Mouse (Mus musculus) MEL (cell line): ENCODE data around the gene Gid4. TPM values are rescaled to one million over a fixed set of nuclear protein-coding genes. Genes with fewer than 3 reads are reported as not detected.

Experiments
- DNase-seq: peaks from one replicate; pipeline ENCODE4 v3.0.0; 2011; ENCODE audit warnings: low read depth, low spot score
- H3K27ac ChIP-seq: 2 replicates; pipeline ENCODE4 v1.5.1; 2012; ENCODE audit warnings: low read depth, mild to moderate bottlenecking, control low read depth, low read length, moderate library complexity; ENCODE audit not compliant: control insufficient read depth
- H3K27me3 ChIP-seq, 2 experiments: fragments of 150-350 bp in 1 of 2; sonication (generic) in 1 of 2; 2 replicates each; pipeline ENCODE4 v1.6.1; 2012; ENCODE audit warnings: low read length in 2 of 2, mild to moderate bottlenecking in 2 of 2, improper control_type of control experiment in 1 of 2, moderate library complexity in 1 of 2; ENCODE audit not compliant: insufficient read depth in 2 of 2, control insufficient read depth in 1 of 2
- H3K36me3 ChIP-seq, 2 experiments: 2 replicates each; pipeline ENCODE4 v1.6.1; 2012 to 2014; ENCODE audit warnings: low read length in 2 of 2, improper control_type of control experiment in 1 of 2, inconsistent platforms in 1 of 2, mild to moderate bottlenecking in 1 of 2; ENCODE audit not compliant: insufficient read depth in 2 of 2, control insufficient read depth in 1 of 2
- H3K4me1 ChIP-seq, 2 experiments: fragments of 150-350 bp in 1 of 2; sonication (generic) in 1 of 2; 2 replicates each; pipeline ENCODE4 v1.6.1; 2012; ENCODE audit warnings: low read length in 2 of 2, improper control_type of control experiment in 1 of 2, mild to moderate bottlenecking in 1 of 2; ENCODE audit not compliant: insufficient read depth in 2 of 2, control insufficient read depth in 1 of 2
- H3K4me3 ChIP-seq, 2 experiments: fragments of 150-350 bp in 1 of 2; sonication (generic) in 1 of 2; 2 replicates each; pipeline ENCODE4 v1.5.1; 2012; ENCODE audit warnings: low read depth in 2 of 2, low read length in 2 of 2, mild to moderate bottlenecking in 2 of 2, moderate library complexity in 2 of 2, control low read depth in 1 of 2, improper control_type of control experiment in 1 of 2; ENCODE audit not compliant: control insufficient read depth in 1 of 2, insufficient read depth in 1 of 2
- H3K79me2 ChIP-seq: 2 replicates; pipeline ENCODE4 v1.6.1; 2012; ENCODE audit warnings: mild to moderate bottlenecking, low read length, moderate library complexity; ENCODE audit not compliant: control insufficient read depth, poor library complexity, insufficient read depth
- H3K9ac ChIP-seq: 2 replicates; pipeline ENCODE4 v1.6.1; 2012; ENCODE audit warnings: low read depth, mild to moderate bottlenecking, control low read depth, low read length, moderate library complexity; ENCODE audit not compliant: control insufficient read depth, poor library complexity, severe bottlenecking
- H3K9me3 ChIP-seq: fragments of 150-350 bp; sonication (generic); replicated peaks from 2 replicates; pipeline ENCODE4 v1.6.1; 2012; ENCODE audit warnings: mild to moderate bottlenecking, low read length, improper control_type of control experiment, moderate library complexity; ENCODE audit not compliant: insufficient read depth
- CHD1 ChIP-seq: IDR thresholded peaks from 2 replicates; pipeline ENCODE4 v1.6.1; 2012; ENCODE audit warnings: low read depth, mild to moderate bottlenecking, inconsistent platforms, low read length, improper control_type of control experiment
- CHD2 ChIP-seq: IDR thresholded peaks from 2 replicates; pipeline ENCODE4 v1.6.1; 2011; ENCODE audit warnings: low read length, improper control_type of control experiment
- E2F4 ChIP-seq: IDR thresholded peaks from 2 replicates; pipeline ENCODE4 v1.6.1; 2011; ENCODE audit warnings: low read depth, low read length, improper control_type of control experiment, borderline replicate concordance
- ETS1 ChIP-seq: IDR thresholded peaks from 2 replicates; pipeline ENCODE4 v1.6.1; 2012; ENCODE audit warnings: low read depth, mild to moderate bottlenecking, inconsistent platforms, low read length, improper control_type of control experiment, moderate library complexity
- GABPA ChIP-seq: IDR thresholded peaks from 2 replicates; pipeline ENCODE4 v1.6.1; 2012; ENCODE audit warnings: low read depth, mild to moderate bottlenecking, inconsistent platforms, low read length, improper control_type of control experiment, moderate library complexity
- GATA1 ChIP-seq: IDR thresholded peaks from 2 replicates; pipeline ENCODE4 v1.6.1; 2011; ENCODE audit warnings: low read depth, low read length, improper control_type of control experiment
- JUND ChIP-seq: IDR thresholded peaks from 2 replicates; pipeline ENCODE4 v1.6.1; 2011; ENCODE audit warnings: low read depth, mild to moderate bottlenecking, improper control_type of control experiment, low read length
- MAFK ChIP-seq: IDR thresholded peaks from 2 replicates; pipeline ENCODE4 v1.6.1; 2011; ENCODE audit warnings: low read depth, mild to moderate bottlenecking, low read length, improper control_type of control experiment, borderline replicate concordance
- MYB ChIP-seq: IDR thresholded peaks from 2 replicates; pipeline ENCODE4 v1.6.1; 2011; ENCODE audit warnings: mild to moderate bottlenecking, low read depth, low read length, improper control_type of control experiment
- MYC ChIP-seq: IDR thresholded peaks from 2 replicates; pipeline ENCODE4 v1.6.1; 2011; ENCODE audit warnings: low read depth, mild to moderate bottlenecking, low read length, improper control_type of control experiment, moderate library complexity
- NELFE ChIP-seq: IDR thresholded peaks from 2 replicates; pipeline ENCODE4 v1.6.1; 2011; ENCODE audit warnings: low read depth, low read length, improper control_type of control experiment
- POLR2A ChIP-seq, 2 experiments: IDR thresholded peaks; 2 replicates each; pipeline ENCODE4 v1.6.1; 2011 to 2012; ENCODE audit warnings: low read length in 2 of 2, mild to moderate bottlenecking in 2 of 2, control low read depth in 1 of 2, improper control_type of control experiment in 1 of 2, low read depth in 1 of 2, moderate library complexity in 1 of 2; ENCODE audit not compliant: control insufficient read depth in 1 of 2, insufficient read depth in 1 of 2, poor library complexity in 1 of 2
- POLR2AphosphoS2 ChIP-seq: IDR thresholded peaks from 2 replicates; pipeline ENCODE4 v1.6.1; 2011; ENCODE audit warnings: low read length, improper control_type of control experiment
- RAD21 ChIP-seq: IDR thresholded peaks from 2 replicates; pipeline ENCODE4 v1.6.1; 2011; ENCODE audit warnings: mild to moderate bottlenecking, low read depth, low read length, improper control_type of control experiment
- RCOR1 ChIP-seq: IDR thresholded peaks from 2 replicates; pipeline ENCODE4 v1.6.1; 2012; ENCODE audit warnings: low read depth, mild to moderate bottlenecking, inconsistent platforms, low read length, improper control_type of control experiment
- SMC3 ChIP-seq: IDR thresholded peaks from 2 replicates; pipeline ENCODE4 v1.6.1; 2011; ENCODE audit warnings: low read depth, low read length, improper control_type of control experiment
- TAL1 ChIP-seq: IDR thresholded peaks from 2 replicates; pipeline ENCODE4 v1.6.1; 2012; ENCODE audit warnings: mild to moderate bottlenecking, inconsistent platforms, low read length, moderate library complexity, mixed read lengths
- TBP ChIP-seq: IDR thresholded peaks from 2 replicates; pipeline ENCODE4 v1.8.0; 2011; ENCODE audit warnings: low read depth, low read length, improper control_type of control experiment
- TCF12 ChIP-seq: IDR thresholded peaks from 2 replicates; pipeline ENCODE4 v1.6.1; 2014; ENCODE audit warnings: low read depth, mild to moderate bottlenecking, inconsistent platforms, low read length, improper control_type of control experiment, moderate library complexity
- USF2 ChIP-seq, 2 experiments: IDR thresholded peaks; 2 replicates each; pipeline ENCODE4 v1.6.1; 2011 to 2012; ENCODE audit warnings: improper control_type of control experiment in 2 of 2, low read length in 2 of 2, borderline replicate concordance in 1 of 2, inconsistent platforms in 1 of 2, low read depth in 1 of 2, mild to moderate bottlenecking in 1 of 2; ENCODE audit not compliant: insufficient read depth in 1 of 2
- ZC3H11A ChIP-seq: IDR thresholded peaks from 2 replicates; pipeline ENCODE4 v1.6.1; 2012; ENCODE audit warnings: low read depth, mild to moderate bottlenecking, inconsistent platforms, low read length, improper control_type of control experiment
- ZKSCAN1 ChIP-seq: IDR thresholded peaks from 2 replicates; pipeline ENCODE4 v1.6.1; 2012; ENCODE audit warnings: low read depth, mild to moderate bottlenecking, inconsistent platforms, low read length, improper control_type of control experiment, moderate library complexity
- polyA plus RNA-seq, 2 experiments: library from polyadenylated mRNA; stranded (reverse) in 1 of 2; unstranded in 1 of 2; fragments of >175 nt in 1 of 2; fragments of >200 nt in 1 of 2; gene quantifications; 2 replicates each; pipeline versions ENCODE4 v1.2.1 to v1.2.4; 2012; ENCODE audit warnings: low replicate concordance in 2 of 2, low read depth in 1 of 2; ENCODE audit not compliant: insufficient read length in 2 of 2, insufficient read depth in 1 of 2, missing spikeins in 1 of 2
- total RNA-seq: library from RNA; depleted of rRNA; stranded (reverse); fragments of 300-350 nt; gene quantifications from 2 replicates; pipeline ENCODE4 v1.2.3, GENCODE M21; 2012

Gid4 gene
- total and polyA plus RNA-seq, 3 experiments, result 25.3 to 114 (median 28.6) TPM

- DNase-seq, result no peak
- H3K36me3 ChIP-seq, result no peaks in the 10 kb centered on the region
- TF ChIP-seq MYC, result no peak
- TF ChIP-seq MYB, result no peak
- TF ChIP-seq POLR2AphosphoS2, result no peak
- TF ChIP-seq POLR2A (IDR thresholded peaks at IDR 0.05; ENCODE audit: control insufficient read depth in 1 of 2, insufficient read depth in 1 of 2, low read depth in 1 of 2, low read length in 2 of 2, poor library complexity in 1 of 2), result no peak
- no peak for TF ChIP-seq RAD21
- TF ChIP-seq MAFK, result no peak
- H3K4me3 ChIP-seq, result no peak overlapping the region
- no peaks in the 10 kb centered on the region for H3K79me2 ChIP-seq
- H3K27me3 ChIP-seq, result peaks cover 0 to 5% of the 10 kb centered on the region in 2 experiments; a peak in 3 of 4 replicates
- H3K4me1 ChIP-seq, result no peaks in the 10 kb centered on the region
- no peak overlapping the region for H3K9ac ChIP-seq
- H3K9me3 ChIP-seq, result no peaks in the 10 kb centered on the region
- H3K27ac ChIP-seq, result no peak overlapping the region
Measured at GRCm38 (mm10) chr11:60369448-60369847, 47.5 kb upstream of the Gid4 start.

- Histone ChIP-seq H3K27ac (no peak overlapping the region), H3K36me3 (no peaks in the 10 kb centered on the region), H3K4me3 (no peak overlapping the region), H3K79me2 (no peaks in the 10 kb centered on the region), H3K27me3 (peaks cover 0 to 5% of the 10 kb centered on the region in 2 experiments; a peak in 3 of 4 replicates), H3K9ac (no peak overlapping the region), H3K9me3 (no peaks in the 10 kb centered on the region), H3K4me1 (no peaks in the 10 kb centered on the region)
- TF ChIP-seq USF2 (IDR thresholded peaks at IDR 0.05; ENCODE audit: borderline replicate concordance in 1 of 2, insufficient read depth in 1 of 2, low read depth in 1 of 2, low read length in 2 of 2) (no peak), MYB (no peak), CHD1 (no peak), TAL1 (no peak), E2F4 (no peak), ETS1 (no peak), CHD2 (no peak), ZKSCAN1 (no peak), MAFK (no peak), TBP (no peak), POLR2AphosphoS2 (no peak), GABPA (no peak), RCOR1 (no peak), SMC3 (no peak), GATA1 (no peak), NELFE (no peak), TCF12 (no peak), ZC3H11A (no peak), JUND (no peak)
- no peak for DNase-seq
Measured at GRCm38 (mm10) chr11:60370431-60370830, 46.5 kb upstream of the Gid4 start.
